Mouse (Mus musculus): ENCODE results near the gene Prkar1b. TPM values are rescaled to one million over a fixed set of nuclear protein-coding genes. Genes with fewer than 3 reads are reported as not detected.

Gene Prkar1b
- polyA plus RNA-seq (2017; shearing (Covaris generic)): 1 to 10 TPM in 1 of 2 experiments, under 1 TPM in 1; 0.89 to 4.0 TPM

DNA sequence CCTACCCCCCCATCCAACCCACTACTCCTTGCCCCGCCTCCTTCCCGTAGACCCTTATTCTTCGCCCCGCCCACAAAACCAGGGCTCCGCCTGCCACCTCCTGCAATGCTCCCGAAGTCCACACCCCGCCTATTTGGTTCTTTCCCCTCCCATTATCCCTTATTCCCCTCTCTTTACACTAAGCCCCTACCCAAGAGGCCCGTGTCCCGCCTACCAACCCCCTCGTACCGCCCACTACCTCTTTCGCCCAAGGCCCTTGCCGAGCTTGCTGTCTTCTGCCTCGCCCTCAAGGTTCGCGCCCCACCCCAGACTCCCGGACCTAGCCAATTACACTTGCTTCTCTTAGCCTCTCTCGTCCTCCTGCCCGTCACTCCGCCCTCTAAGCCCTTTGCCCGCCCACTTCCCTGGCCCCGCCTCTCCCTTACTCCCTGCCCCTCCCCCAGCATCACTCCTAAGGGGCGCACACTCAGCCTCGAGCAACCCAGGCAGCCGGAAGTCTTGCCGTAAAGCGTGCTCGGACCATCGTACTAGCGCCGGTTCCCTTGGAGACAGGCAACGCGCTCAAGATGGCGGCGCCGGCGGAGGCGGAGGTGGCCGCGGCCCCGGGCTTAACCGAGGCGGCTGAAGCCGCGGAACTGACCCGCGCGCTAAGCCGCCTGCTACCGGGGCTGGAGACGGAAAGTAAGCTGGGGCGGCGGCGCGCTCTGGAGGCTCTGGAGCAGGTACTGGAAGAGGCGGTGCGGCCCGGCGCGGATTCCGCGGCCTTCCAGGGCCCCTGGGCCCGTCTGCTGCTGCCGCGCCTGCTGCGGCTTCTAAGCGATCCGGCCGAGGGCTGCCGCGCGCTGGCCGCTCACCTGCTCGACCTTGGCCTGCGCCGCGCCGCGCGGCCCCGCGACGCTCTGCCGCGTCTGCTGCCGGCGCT is at the start of gene Prkar1b, which contains the start of gene Dnaaf5:
TSS of gene Prkar1b (minus strand) at position 321 of the 922 bp plus-strand sequence.
TSS of gene Dnaaf5 (plus strand) at position 543 of the 922 bp plus-strand sequence.

DNA sequence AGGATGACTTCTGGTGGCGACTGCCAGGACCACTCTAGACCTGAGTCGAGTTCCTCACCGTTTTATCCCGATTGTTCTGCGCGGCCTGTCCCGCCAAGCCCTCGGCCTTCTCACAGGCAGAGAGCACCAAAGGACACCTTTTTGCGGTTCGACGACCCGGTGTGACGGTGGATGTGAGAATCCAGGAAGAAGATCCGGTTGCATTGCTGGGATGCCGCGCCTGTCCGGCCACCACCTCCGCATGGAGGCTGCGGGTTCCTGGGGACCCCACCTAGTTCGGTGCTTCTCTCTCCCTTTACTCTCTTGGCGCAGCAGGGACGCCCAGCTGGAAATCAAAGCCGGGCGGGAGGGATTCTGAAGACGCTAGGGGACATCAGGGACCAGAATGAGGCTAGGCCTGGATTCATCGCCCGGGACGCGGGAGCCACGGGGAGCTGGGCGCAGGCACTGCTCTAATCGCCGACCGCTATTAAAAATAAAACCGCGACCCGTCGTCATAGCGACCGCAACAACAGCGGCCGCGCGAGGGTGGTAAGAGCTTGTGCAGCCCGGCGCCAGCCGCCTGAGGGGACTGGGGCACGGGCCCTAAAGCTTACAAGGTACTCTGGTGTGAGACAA is 152.5 kb downstream of the Prkar1b start, which contains the start of gene Pdgfa:
TSS of gene Pdgfa (minus strand) at position 200 of the 618 bp plus-strand sequence.

Other genes starting within 250 kb of the Prkar1b start
- under 1 TPM; 0.29 to 0.77 TPM for gene Pdgfa, start 152.6 kb downstream of the Prkar1b start, polyA plus RNA-seq (2017; shearing (Covaris generic))
- 10 to 100 TPM; 20.3 to 20.6 TPM for gene Dnaaf5, start 222 bp upstream of the Prkar1b start, polyA plus RNA-seq (2017; shearing (Covaris generic))
- 10 to 100 TPM; 42.7 to 43.8 TPM for gene Sun1, start 50.6 kb upstream of the Prkar1b start, polyA plus RNA-seq (2017; shearing (Covaris generic))
- gene Get4, start 102.3 kb upstream of the Prkar1b start, polyA plus RNA-seq (2017; shearing (Covaris generic)): 100 to 1,000 TPM; 115 to 128 TPM
- 10 to 100 TPM in 1 of 2 experiments, 1 to 10 TPM in 1; 6.1 to 36.7 TPM for gene Adap1, start 175.6 kb upstream of the Prkar1b start, polyA plus RNA-seq (2017; shearing (Covaris generic))
- 10 to 100 TPM; 49.9 to 57.1 TPM for gene Cox19, start 201.4 kb upstream of the Prkar1b start, polyA plus RNA-seq (2017; shearing (Covaris generic))
- gene Cyp2w1, start 202.6 kb upstream of the Prkar1b start, polyA plus RNA-seq (2017; shearing (Covaris generic)): not detected
- 10 to 100 TPM; 10.7 to 11.7 TPM for gene Gpr146, start 227.7 kb upstream of the Prkar1b start, polyA plus RNA-seq (2017; shearing (Covaris generic))